ENCODE assay signal across 32 mouse cellular contexts in genomic region chr2:87534826-87535225, GRCm38 (mm10). TPM values are rescaled to one million over a fixed set of nuclear protein-coding genes. Genes with fewer than 3 reads are reported as not detected.
"Had no signal": no experiment of that assay in that cellular context is flagged by ENCODE, and none has a peak within 500 bp of the region (broad histone marks: within the 10 kb centered on the region; RNA-seq: fewer than 3 reads in every experiment).

No protein-coding gene starts in this region.

- H3K4me1 ChIP-seq: heart, embryonic 10.5 days; heart, embryonic 12.5 days; hindbrain, embryonic 10.5 days; hindbrain, embryonic 12.5 days; intestine, embryonic 15.5 days; kidney, embryonic 15.5 days; limb, embryonic 10.5 days; limb, embryonic 12.5 days; liver, embryonic 13.5 days; liver, embryonic 15.5 days had no signal

- DNase-seq: gastrocnemius, adult 2 months; gastrocnemius, postnatal 10 days; gastrocnemius, postnatal 25 days; heart, adult 18-20 months; heart, postnatal 10 days; heart, postnatal 4 days; kidney, adult 11 months; kidney, adult 2 months; kidney, adult 9 months; kidney, postnatal 25 days; kidney, postnatal 4 days; liver; liver, embryonic 13.5 days had no signal

- H3K36me3 ChIP-seq: heart, embryonic 10.5 days; heart, embryonic 12.5 days; hindbrain, embryonic 10.5 days; hindbrain, embryonic 12.5 days; intestine, embryonic 15.5 days; kidney, embryonic 15.5 days; limb, embryonic 10.5 days; limb, embryonic 12.5 days; liver, embryonic 13.5 days; liver, embryonic 15.5 days had no signal

- H3K27ac ChIP-seq: gastrocnemius, adult 2 months; heart, embryonic 10.5 days; hindbrain, embryonic 10.5 days; hindbrain, embryonic 12.5 days; hindbrain, embryonic 14.5 days; intestine, embryonic 15.5 days; kidney, embryonic 15.5 days; kidney, postnatal 0 days; layer of hippocampus, adult 2 months; left cerebral cortex, adult 2 months; limb, embryonic 10.5 days; limb, embryonic 12.5 days; liver, embryonic 13.5 days; liver, embryonic 15.5 days had no signal

- H3K4me2 ChIP-seq: heart, embryonic 12.5 days; hindbrain, embryonic 12.5 days; hindbrain, embryonic 14.5 days; intestine, embryonic 15.5 days; kidney, embryonic 15.5 days; limb, embryonic 12.5 days; liver, embryonic 11.5 days; liver, embryonic 13.5 days; liver, embryonic 15.5 days had no signal

- H3K9me3 ChIP-seq: heart, embryonic 10.5 days; heart, embryonic 12.5 days; hindbrain, embryonic 10.5 days; hindbrain, embryonic 12.5 days; intestine, embryonic 15.5 days; kidney, embryonic 15.5 days; limb, embryonic 10.5 days; limb, embryonic 12.5 days; liver, embryonic 13.5 days; liver, embryonic 15.5 days had no signal

- H3K27me3 ChIP-seq: heart, embryonic 12.5 days; hindbrain, embryonic 12.5 days; intestine, embryonic 15.5 days; kidney, embryonic 15.5 days; limb, embryonic 12.5 days; liver, embryonic 13.5 days; liver, embryonic 15.5 days had no signal

- H3K9ac ChIP-seq: heart, embryonic 12.5 days; hindbrain, embryonic 12.5 days; hindbrain, embryonic 14.5 days; intestine, embryonic 15.5 days; kidney, embryonic 15.5 days; limb, embryonic 12.5 days; liver, embryonic 13.5 days; liver, embryonic 15.5 days had no signal

- ATAC-seq: hindbrain, embryonic 16.5 days; inflammation-experienced regulatory T-cells, adult 6 months; intestine, embryonic 15.5 days had no signal

- H3K4me3 ChIP-seq: gastrocnemius, adult 2 months; heart, embryonic 10.5 days; heart, embryonic 12.5 days; hindbrain, embryonic 10.5 days; hindbrain, embryonic 12.5 days; intestine, embryonic 15.5 days; kidney, embryonic 15.5 days; layer of hippocampus, adult 2 months; left cerebral cortex, adult 2 months; limb, embryonic 10.5 days; limb, embryonic 12.5 days; liver, embryonic 13.5 days; liver, embryonic 15.5 days had no signal

RNA-seq across cellular contexts. Expression of gene Olfr153, which starts 3.2 kb away (rescaled TPM):
- polyA plus RNA-seq: heart, embryonic 10.5 days; heart, embryonic 12.5 days; heart, embryonic 14.5 days; heart, embryonic 16.5 days; hindbrain, embryonic 10.5 days; hindbrain, embryonic 12.5 days; hindbrain, embryonic 14.5 days; hindbrain, embryonic 16.5 days; inflammation-experienced regulatory T-cells, adult 6 months; intestine, embryonic 15.5 days; kidney, adult 2 months; kidney, embryonic 15.5 days; kidney, postnatal 0 days; limb, embryonic 10.5 days; limb, embryonic 12.5 days; limb, embryonic 14.5 days; liver, embryonic 11.5 days; liver, embryonic 13.5 days; liver, embryonic 15.5 days had no signal

RNA-seq across cellular contexts. Expression of gene Olfr1128, which starts 10.5 kb away (rescaled TPM):
- polyA plus RNA-seq: heart, embryonic 10.5 days; heart, embryonic 12.5 days; heart, embryonic 14.5 days; heart, embryonic 16.5 days; hindbrain, embryonic 10.5 days; hindbrain, embryonic 12.5 days; hindbrain, embryonic 14.5 days; hindbrain, embryonic 16.5 days; inflammation-experienced regulatory T-cells, adult 6 months; intestine, embryonic 15.5 days; kidney, adult 2 months; kidney, embryonic 15.5 days; kidney, postnatal 0 days; limb, embryonic 10.5 days; limb, embryonic 12.5 days; limb, embryonic 14.5 days; liver, embryonic 11.5 days; liver, embryonic 13.5 days; liver, embryonic 15.5 days had no signal

RNA-seq across cellular contexts. Expression of gene Pramel6, which starts 28.5 kb away (rescaled TPM):
- polyA plus RNA-seq: heart, embryonic 10.5 days; heart, embryonic 12.5 days; heart, embryonic 14.5 days; heart, embryonic 16.5 days; hindbrain, embryonic 10.5 days; hindbrain, embryonic 12.5 days; hindbrain, embryonic 14.5 days; hindbrain, embryonic 16.5 days; inflammation-experienced regulatory T-cells, adult 6 months; intestine, embryonic 15.5 days; kidney, adult 2 months; kidney, embryonic 15.5 days; kidney, postnatal 0 days; limb, embryonic 10.5 days; limb, embryonic 12.5 days; limb, embryonic 14.5 days; liver, embryonic 11.5 days; liver, embryonic 13.5 days; liver, embryonic 15.5 days had no signal

RNA-seq across cellular contexts. Expression of gene Pramel7, which starts 37.9 kb away (rescaled TPM):
- polyA plus RNA-seq: heart, embryonic 10.5 days; heart, embryonic 12.5 days; heart, embryonic 14.5 days; heart, embryonic 16.5 days; hindbrain, embryonic 10.5 days; hindbrain, embryonic 12.5 days; hindbrain, embryonic 14.5 days; hindbrain, embryonic 16.5 days; inflammation-experienced regulatory T-cells, adult 6 months; intestine, embryonic 15.5 days; kidney, adult 2 months; kidney, embryonic 15.5 days; kidney, postnatal 0 days; limb, embryonic 10.5 days; limb, embryonic 12.5 days; limb, embryonic 14.5 days; liver, embryonic 11.5 days; liver, embryonic 13.5 days; liver, embryonic 15.5 days had no signal

RNA-seq across cellular contexts. Expression of gene Olfr1129, which starts 38.9 kb away (rescaled TPM):
- polyA plus RNA-seq: heart, embryonic 10.5 days; heart, embryonic 12.5 days; heart, embryonic 14.5 days; heart, embryonic 16.5 days; hindbrain, embryonic 10.5 days; hindbrain, embryonic 12.5 days; hindbrain, embryonic 14.5 days; hindbrain, embryonic 16.5 days; inflammation-experienced regulatory T-cells, adult 6 months; intestine, embryonic 15.5 days; kidney, adult 2 months; kidney, embryonic 15.5 days; kidney, postnatal 0 days; limb, embryonic 10.5 days; limb, embryonic 12.5 days; limb, embryonic 14.5 days; liver, embryonic 11.5 days; liver, embryonic 13.5 days; liver, embryonic 15.5 days had no signal
